Mouse (Mus musculus) left cerebral cortex, adult 8-10 months (tissue): ENCODE results near the gene Ifitm1. TPM values are rescaled to one million over a fixed set of nuclear protein-coding genes. Genes with fewer than 3 reads are reported as not detected.
"Not testable (repeated sequence)": the region's sequence is repeated elsewhere in the genome, so short reads cannot be mapped to it uniquely, and the experiment has no call there.

ENCODE experiments used
- DNase-seq, 2 experiments: peaks; one replicate each; pipeline ENCODE4 v3.0.0; 2022; ENCODE audit warnings: low spot score in 2 of 2
- total RNA-seq, 4 experiments: library from RNA; stranded (reverse); gene quantifications; 2 replicates each; pipeline ENCODE4 v1.2.4; 2022

The Ifitm1 gene
- total RNA-seq, 4 experiments from 2014 or later, result 3.6 to 7.4 (median 5.0) TPM

DNA sequence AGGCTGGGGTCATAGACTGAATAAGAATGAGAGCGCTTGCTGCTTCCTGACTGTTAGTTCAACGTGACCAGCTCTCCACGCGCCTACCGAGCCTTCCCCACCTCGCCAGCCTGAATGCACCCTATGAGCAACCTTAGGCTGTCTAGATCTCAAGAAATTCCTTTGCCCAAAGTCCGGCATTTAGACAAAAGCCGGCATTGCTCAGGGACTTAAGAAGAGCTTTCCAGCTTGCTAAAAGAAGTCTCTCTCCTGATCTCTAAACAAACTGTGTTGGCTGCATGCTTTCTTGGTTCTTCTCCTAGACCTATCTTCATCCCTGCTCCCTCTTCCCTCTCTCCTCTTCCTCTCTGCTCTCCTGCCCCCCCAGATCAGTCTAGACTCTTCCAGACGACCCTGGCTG lies 7.9 kb downstream of the Ifitm1 start:
- no peak for DNase-seq

DNA sequence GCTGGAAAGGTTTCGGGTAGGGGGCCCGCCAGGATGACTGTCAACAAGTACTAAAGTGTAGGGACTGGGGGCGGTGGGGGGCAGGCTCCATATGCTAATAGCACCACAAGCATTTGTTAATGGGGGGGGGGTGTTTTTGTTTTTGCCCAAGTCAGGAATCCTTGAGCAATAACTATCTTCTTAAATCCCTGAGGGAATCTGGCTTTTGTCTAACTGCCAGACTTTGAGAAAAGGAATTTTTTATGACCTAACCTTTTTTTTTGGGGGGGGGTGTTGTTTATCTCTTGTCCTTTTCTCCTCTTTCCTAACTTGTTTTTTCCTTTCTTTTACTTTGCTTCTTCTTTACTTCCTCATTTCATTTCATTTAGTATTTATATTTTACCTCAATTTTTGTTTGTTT lies 8.4 kb downstream of the Ifitm1 start:
- DNase-seq, result no peak

GRCm38 (mm10) chr7:140976720-140977119 lies 9.7 kb downstream of the Ifitm1 start:
- DNase-seq, result not testable (repeated sequence)

- no peak for DNase-seq
These were observed 14.7 kb downstream of the Ifitm1 start for GRCm38 (mm10) chr7:140981704-140982103.

GRCm38 (mm10) chr7:140982971-140983370 lies 15.9 kb downstream of the Ifitm1 start:
- no peak for DNase-seq

DNA sequence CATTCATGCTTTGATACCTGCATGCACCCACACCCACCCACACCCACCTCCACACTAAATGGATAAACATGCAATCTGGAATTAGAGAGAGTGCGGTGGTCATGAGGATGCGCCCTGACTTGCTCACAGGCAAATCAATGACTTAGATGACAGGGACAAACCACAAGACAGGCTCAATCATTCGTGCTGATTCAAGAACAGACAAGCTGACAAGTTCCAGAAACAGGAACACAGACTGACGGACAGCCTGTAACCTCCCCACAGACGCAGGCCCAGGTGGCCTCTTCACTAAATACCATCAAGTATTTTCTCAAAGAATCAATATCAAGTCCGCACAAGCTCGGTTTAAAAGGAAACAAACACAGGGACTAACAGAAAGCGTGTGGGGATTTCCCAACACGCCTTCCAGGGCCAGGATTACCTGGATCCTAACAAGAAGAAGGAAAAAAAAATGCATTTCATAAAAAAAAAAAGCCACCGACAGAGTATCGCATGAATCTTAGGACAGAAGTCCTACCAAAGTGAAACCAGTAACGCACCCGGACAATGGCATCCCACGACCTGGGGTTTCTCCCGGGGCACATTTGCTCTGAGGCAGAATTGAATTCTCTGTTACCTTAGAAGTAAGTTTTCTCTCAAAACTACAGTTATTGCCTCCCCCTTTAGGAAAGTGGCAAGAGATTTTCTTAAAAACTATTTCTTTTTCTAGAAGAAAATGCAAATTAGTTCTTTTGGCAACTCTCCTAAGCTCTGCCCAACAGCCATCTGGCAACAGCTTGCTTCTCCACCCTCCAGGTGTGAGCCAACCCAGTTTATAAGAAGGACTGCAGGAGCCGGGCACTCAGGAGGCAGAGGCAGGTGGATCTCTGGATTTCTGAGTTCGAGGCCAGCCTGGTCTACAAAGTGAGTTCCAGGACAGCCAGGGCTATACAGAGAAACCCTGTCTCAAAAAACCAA lies 20.4 kb downstream of the Ifitm1 start:
- DNase-seq, result peak in 1 of 2 experiments; percentile 38

DNA sequence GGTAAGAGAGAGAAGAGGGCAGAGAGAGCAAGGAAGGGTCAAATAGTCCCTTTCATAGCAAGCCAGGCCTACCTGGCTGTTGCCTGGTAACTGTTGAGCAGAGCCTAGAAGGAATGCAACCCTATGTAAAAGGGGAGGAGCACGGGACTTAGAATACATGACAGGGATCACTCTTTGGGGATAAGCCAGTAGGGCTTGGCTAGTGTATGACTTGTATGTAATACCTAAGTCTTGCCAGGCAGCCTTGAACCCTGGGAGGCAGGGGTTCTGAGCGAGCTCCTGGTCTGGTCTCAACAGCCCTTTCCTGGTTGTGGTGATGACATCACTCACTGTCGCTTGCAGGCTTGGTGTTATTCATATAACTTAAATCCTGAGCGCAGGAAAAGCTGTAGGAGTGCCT lies 22.0 kb downstream of the Ifitm1 start:
- no peak for DNase-seq

GRCm38 (mm10) chr7:140990185-140990584 lies 23.2 kb downstream of the Ifitm1 start:
- DNase-seq, result no peak

- no peak for DNase-seq
These were observed 23.6 kb downstream of the Ifitm1 start for GRCm38 (mm10) chr7:140990622-140991021.

GRCm38 (mm10) chr7:140991117-140991689 lies 24.2 kb downstream of the Ifitm1 start:
- DNase-seq, result no peak

DNA sequence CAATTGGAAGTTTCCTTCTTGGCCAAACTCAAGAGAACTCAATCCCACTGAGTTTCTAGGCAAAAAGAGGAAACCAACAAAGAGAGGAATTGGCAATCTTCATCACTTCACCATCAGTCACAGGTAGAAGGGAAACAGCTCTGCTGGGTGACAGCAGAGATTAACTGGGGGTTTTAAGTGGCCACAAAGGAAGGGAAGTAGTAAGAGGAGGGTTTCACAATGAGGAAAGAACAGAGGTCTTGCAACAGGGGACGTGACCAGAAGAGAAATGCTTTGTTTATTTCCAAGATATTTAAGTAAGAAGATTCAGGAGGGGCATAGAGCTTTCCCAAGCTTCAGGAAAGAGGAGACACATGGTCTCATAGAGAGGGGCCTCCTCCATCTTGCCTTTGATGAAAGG lies 30.8 kb downstream of the Ifitm1 start:
- DNase-seq, result no peak

GRCm38 (mm10) chr7:140998853-140999700 lies 32.1 kb downstream of the Ifitm1 start:
- DNase-seq, result no peak

DNA sequence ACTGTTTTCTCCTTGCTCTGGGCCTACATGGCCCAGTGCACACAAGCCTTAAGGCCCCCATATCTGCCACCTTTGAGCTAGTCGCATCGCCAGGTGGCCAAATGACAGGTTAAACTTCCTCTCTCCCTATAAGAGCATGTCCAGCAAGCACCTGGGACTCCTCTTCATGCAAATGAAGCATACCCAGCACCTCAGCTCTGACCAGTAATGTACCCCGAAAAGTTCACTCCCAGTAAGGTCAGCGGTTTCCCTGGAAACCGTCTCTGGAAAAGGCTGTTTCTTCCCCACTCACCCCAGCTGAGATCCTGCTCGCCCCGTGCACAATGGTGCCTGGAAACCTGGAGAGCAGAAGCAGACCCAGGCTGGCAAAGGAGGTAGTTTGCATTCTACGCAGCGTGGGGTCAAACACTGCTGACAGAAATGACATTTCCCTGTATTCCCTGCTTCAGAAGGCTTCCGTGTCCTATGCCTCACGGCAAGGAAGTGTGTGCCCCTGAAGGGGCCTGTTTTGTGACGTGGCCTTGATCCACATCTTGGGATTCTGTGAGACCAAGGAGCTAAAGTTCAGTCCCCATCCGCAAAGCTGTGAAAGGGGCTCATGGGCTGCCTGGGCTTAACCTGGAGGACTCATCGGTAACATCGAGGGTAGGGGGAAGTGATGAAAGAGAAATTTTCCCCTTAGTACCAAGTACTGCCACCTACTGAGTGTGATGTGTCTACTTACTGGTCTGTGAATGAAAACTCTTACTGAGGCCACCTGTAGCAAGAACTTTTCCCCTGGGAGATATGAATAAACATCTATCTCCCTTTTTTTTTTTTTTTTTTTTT lies 34.1 kb downstream of the Ifitm1 start:
- no peak for DNase-seq

DNA sequence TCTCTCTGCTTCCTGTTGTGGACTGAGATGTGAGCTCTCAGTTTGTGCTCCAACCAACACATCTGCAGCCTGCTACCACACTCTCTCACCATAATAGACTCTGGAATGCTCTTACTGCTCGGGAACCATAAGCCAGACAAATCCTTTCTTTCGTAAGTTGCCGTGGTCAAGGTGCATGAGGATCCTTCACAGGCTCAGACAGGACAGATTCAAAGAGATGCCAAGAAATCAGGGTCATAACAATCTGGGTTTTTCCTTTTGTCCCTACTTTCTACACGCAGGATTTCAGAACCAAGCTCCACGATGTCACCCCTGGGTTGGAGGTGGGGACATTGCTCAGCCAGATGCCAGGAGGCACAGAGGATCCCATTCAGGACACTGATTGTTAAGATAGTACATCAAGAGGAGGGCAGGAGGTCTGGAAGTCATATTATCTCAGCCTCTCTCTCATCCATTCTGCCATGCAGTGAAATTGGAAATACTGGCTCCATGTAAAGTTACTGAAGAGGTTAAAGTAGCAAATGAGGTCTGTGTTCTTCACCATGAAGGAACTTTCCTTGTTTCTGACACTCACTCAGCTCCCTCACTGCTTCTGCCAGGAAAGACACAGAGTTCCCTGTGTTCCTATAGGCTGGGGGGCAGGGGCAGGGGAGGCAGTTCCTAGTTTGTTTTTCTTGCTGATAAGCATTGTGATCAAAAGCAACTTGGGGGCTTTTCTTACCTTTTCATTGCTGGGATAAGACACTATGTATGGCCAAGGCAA lies 36.4 kb downstream of the Ifitm1 start:
- DNase-seq, result no peak

DNA sequence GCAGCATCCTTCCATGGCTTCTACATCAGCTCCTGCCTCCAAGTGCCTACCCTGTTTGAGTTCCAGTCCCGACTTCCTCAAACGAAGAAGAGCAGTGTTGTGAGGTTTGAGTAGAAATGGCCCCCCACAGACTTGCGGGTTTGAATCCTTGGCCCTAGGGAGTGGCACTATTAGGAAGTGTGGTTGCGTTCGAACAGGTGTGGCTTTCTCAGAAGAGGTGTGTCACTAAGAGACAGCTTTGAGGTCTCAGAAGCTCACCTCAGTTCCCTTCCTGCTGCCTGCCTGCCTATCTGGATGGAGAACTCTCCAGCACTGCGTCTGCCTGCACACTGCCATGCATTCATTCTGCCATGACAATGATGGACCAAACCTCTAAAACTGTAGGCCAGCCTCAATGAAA lies 39.4 kb downstream of the Ifitm1 start:
- no peak for DNase-seq

DNA sequence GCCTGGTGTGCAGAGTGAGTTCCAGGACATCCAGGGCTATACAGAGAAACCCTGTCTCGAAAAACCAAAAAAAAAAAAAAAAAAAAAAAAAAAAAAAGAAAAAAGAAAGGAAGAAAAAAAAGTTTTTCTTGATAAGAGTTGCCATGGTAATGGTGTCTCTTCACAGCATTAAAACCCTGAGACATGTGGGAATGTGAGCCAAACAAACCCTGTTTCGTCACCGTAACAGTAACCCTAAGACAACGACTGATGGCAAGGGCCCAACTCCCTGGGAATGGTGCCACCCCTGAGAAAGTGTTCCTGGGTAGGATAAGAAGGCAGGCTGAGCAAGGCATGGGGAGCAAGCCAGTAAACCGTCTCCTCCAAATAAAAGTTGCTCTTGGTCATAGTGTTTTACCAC lies 39.9 kb downstream of the Ifitm1 start:
- DNase-seq, result no peak

DNA sequence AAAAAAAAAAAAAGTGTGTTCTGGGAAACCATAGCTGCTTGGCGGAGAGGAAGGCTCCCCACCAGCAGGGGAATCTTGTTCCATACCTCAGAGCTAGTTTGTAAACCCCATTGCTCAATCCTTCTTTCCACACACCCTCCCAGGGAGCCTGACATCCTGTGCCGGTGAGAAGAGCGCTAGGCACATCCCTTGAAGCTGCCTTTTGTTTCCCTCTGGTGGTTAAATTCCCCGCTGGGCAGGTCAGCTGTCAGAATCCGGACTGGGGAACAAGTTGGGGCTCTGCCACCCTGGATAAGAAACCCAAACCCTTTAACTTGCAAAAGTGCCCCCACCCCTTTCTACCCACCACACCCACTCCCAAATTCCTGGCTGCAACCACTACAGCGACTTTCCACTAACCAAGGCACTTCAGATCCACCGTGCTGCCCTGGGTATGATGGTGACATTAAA lies 41.3 kb downstream of the Ifitm1 start:
- DNase-seq, result no peak

GRCm38 (mm10) chr7:141008938-141009660 lies 42.1 kb downstream of the Ifitm1 start:
- peak in 1 of 2 experiments; percentile 19 for DNase-seq

- DNase-seq, result no peak
These were observed 42.6 kb downstream of the Ifitm1 start for GRCm38 (mm10) chr7:141009665-141010064.
